Mouse (Mus musculus) stomach, postnatal 0 days (tissue): Measurements from ENCODE around the gene Dctpp1. TPM values are rescaled to one million over a fixed set of nuclear protein-coding genes. Genes with fewer than 3 reads are reported as not detected.

Source experiments
- ATAC-seq: fragments of 200-750 bp; cut with Nextera tagmentation; 2 replicates; pipeline ENCODE4 v1.8.0; 2017; ENCODE audit not compliant: low FRiP score, low TSS enrichment
- DNase-seq: peaks from one replicate; pipeline ENCODE4 v3.0.0-alpha.2; 2016; ENCODE audit warnings: low spot score
- H3K27ac ChIP-seq: fragments of 300-500 bp; sonication (generic); replicated peaks from 2 replicates; pipeline ENCODE4 v1.5.1; 2014; ENCODE audit warnings: mild to moderate bottlenecking, control low read depth
- H3K27me3 ChIP-seq: fragments of 300-500 bp; sonication (generic); 2 replicates; pipeline ENCODE4 v1.6.1; 2014; ENCODE audit warnings: low read length; ENCODE audit not compliant: control insufficient read depth, insufficient read depth
- H3K36me3 ChIP-seq: fragments of 300-500 bp; sonication (generic); 2 replicates; pipeline ENCODE4 v1.6.1; 2014; ENCODE audit warnings: low read length, mixed read lengths; ENCODE audit not compliant: control insufficient read depth, insufficient read depth
- H3K4me1 ChIP-seq: fragments of 300-500 bp; sonication (generic); replicated peaks from 2 replicates; pipeline ENCODE4 v1.6.1; 2014; ENCODE audit warnings: antibody characterized with exemption; ENCODE audit not compliant: control insufficient read depth, insufficient read depth
- H3K4me2 ChIP-seq: fragments of 300-500 bp; sonication (generic); replicated peaks from 2 replicates; pipeline ENCODE4 v1.6.1; 2014; ENCODE audit warnings: low read depth, mild to moderate bottlenecking, control low read depth, moderate library complexity
- H3K4me3 ChIP-seq: fragments of 300-500 bp; sonication (generic); 2 replicates; pipeline ENCODE4 v1.5.1; 2014; ENCODE audit warnings: low read depth, low read length, control low read depth
- H3K9ac ChIP-seq: fragments of 300-500 bp; sonication (generic); 2 replicates; pipeline ENCODE4 v1.6.1; 2014; ENCODE audit warnings: mild to moderate bottlenecking, low read length, control low read depth, mixed read lengths
- H3K9me3 ChIP-seq: fragments of 300-500 bp; sonication (generic); 2 replicates; pipeline ENCODE4 v1.6.1; 2016; ENCODE audit warnings: low read length; ENCODE audit not compliant: control insufficient read depth
- CTCF ChIP-seq: IDR thresholded peaks from 2 replicates; pipeline ENCODE4 v1.5.1; 2016; ENCODE audit warnings: antibody characterized with exemption, low read depth, mild to moderate bottlenecking, moderate library complexity
- EP300 ChIP-seq: optimal IDR thresholded peaks from 2 replicates; pipeline ENCODE3; 2016; ENCODE audit warnings: antibody characterized with exemption
- WGBS: fragments of 180-500 bp; shearing (Covaris S2); extraction: QIAGEN DNeasy Blood & Tissue Kit; methylation state at CpG from one replicate; pipeline ENCODE4 v1.1.7; 2014; 5-methylcytosine and 5-hydroxymethylcytosine counted together
- polyA plus RNA-seq: library from polyadenylated mRNA; unstranded; fragments of >200 nt; fragmentation: Nextera tagmentation; extraction: Ambion mirVana; gene quantifications from 2 replicates; pipeline ENCODE4 v1.2.1, GENCODE M21; 2015

Gene Dctpp1
- polyA plus RNA-seq, 1 experiment from 2014 or later = 84.5 TPM

DNA sequence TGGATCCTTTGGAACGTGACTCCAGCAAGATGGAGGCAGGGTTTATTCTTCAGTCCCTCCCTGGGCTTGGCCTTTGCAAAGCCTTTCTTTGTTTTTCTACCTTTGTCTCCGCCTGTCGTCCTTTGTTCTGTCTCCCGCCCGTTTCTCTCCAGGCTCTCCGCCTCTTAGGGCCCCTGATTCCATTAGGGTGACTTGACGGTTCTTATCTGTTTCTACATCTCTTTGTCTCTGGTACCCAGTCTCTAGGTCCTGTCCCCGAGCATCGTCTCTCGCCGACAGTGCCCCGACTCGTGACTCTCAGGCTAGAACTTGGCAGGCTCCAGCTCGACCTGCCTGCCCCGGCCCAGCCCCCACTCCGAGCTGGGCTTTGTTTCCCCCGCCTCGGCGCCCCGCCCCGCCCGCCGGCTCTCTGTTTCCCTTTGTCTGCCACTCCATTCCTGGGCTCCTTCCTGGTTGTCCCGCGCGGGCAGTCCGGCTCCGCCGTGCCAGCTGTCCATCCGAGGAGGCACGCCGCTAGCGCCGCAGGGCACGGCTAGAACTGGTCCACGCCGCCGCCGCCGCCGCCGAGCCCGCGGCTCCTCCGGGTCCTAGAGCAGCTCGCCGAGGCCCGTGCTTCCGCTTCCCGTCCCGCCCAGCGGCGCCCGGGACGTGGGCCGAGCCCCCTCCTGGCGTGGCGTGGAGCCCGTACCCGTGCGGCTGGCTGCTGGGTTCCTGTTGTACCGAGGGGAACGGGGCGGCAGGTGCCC, 27.7 kb downstream of the Dctpp1 start, which contains the start of the genes Zfp553 and Sept1:
Gene Zfp553 (plus strand): TSS at position 440 of the 746 bp plus-strand sequence.
Gene Sept1 (minus strand): TSS at position 509 of the 746 bp plus-strand sequence.
- Histone ChIP-seq H3K9me3 (no peaks in the 10 kb centered on the region), H3K36me3 (peaks cover 22% of the 10 kb centered on the region), H3K4me1 (no peaks in the 10 kb centered on the region), H3K4me3 (peak within 1 kb of the TSS; percentile 80), H3K27ac (peak within 1 kb of the TSS; percentile 96), H3K9ac (peak within 1 kb of the TSS; percentile 87), H3K27me3 (no peaks in the 10 kb centered on the region), H3K4me2 (peak within 1 kb of the TSS; percentile 79)
- DNase-seq = peak; percentile 93
- TF ChIP-seq CTCF = peak; percentile 25; the same call in 1 of the 2 replicates
- peak; percentile 53 for TF ChIP-seq EP300
- ATAC-seq = peak; percentile 90
- WGBS = under 1% methylated on average over 64 of the region's 64 CpGs

DNA sequence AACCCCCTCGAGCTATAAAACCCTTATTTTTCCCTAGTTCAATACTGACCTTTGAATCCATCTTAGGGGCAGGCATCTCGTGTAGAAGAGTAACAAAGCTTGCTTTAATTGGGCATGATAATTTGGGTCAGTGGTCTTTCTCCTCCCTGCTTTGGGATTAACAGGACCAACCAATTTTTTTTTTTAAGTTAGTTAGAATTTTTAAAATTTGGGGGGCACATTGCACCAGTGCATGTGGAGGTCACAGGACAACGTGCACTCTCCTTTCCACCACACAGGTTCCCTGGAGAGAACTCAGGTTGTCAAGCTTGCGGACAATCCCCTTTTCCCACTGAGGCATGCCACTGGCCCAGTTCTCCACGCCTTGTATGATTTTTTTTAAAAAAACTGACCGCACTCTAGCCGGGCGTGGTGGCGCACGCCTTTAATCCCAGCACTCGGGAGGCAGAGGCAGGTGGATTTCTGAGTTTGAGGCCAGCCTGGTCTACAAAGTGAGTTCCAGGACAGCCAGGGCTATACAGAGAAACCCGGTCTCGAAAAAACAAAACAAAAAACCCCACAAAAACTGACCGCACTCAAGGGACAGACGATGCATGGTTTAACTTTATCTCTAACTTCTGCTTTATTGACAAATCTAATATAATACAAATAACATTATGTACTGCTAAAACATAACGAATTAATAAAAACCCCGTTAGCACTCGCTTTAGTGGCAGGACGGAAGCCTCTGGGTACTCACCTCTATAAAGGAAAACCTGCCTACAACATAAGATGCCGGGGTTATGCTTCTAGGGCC, 28.5 kb downstream of the Dctpp1 start:
- WGBS = 4% methylated on average over 20 of the region's 20 CpGs
- DNase-seq = no peak
- Histone ChIP-seq H3K9ac (peak overlapping the region; percentile 87), H3K9me3 (no peaks in the 10 kb centered on the region), H3K27me3 (no peaks in the 10 kb centered on the region), H3K27ac (peak overlapping the region; percentile 96), H3K36me3 (peaks cover 18% of the 10 kb centered on the region), H3K4me2 (peak overlapping the region; percentile 79), H3K4me3 (peak overlapping the region; percentile 80), H3K4me1 (no peaks in the 10 kb centered on the region)
- ATAC-seq = no peak
- no peak for TF ChIP-seq CTCF
- TF ChIP-seq EP300 = no peak

DNA sequence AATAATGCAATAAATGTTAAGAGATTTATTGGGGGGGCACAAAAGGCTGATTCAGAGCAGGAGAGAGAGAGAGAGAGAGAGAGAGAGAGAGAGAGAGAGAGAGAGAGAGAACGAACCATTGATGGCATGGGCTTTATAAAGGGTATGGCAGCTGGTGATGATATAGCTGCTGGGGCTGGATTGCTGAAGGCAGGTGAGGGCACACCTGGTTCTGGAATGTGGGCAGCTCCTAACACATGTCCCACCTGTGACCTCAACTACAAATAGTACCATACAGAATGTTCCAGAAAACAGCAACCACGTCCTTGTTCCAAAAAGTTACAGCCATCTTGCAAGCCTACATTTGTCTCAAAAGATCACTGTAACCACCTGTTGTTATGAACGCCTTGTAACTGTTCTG, 29.1 kb downstream of the Dctpp1 start:
- DNase-seq = no peak
- H3K9me3 ChIP-seq = no peaks in the 10 kb centered on the region
- H3K9ac ChIP-seq = no peak overlapping the region
- no peaks in the 10 kb centered on the region for H3K27me3 ChIP-seq
- H3K4me3 ChIP-seq = peak overlapping the region; percentile 80
- H3K36me3 ChIP-seq = peaks cover 12% of the 10 kb centered on the region
- H3K4me2 ChIP-seq = peak overlapping the region; percentile 79
- no peak for ATAC-seq
- WGBS = 46% methylated on average over 3 of the region's 3 CpGs
- TF ChIP-seq EP300 (no peak), CTCF (no peak)
- H3K27ac ChIP-seq = peak overlapping the region; percentile 96
- H3K4me1 ChIP-seq = no peaks in the 10 kb centered on the region

DNA sequence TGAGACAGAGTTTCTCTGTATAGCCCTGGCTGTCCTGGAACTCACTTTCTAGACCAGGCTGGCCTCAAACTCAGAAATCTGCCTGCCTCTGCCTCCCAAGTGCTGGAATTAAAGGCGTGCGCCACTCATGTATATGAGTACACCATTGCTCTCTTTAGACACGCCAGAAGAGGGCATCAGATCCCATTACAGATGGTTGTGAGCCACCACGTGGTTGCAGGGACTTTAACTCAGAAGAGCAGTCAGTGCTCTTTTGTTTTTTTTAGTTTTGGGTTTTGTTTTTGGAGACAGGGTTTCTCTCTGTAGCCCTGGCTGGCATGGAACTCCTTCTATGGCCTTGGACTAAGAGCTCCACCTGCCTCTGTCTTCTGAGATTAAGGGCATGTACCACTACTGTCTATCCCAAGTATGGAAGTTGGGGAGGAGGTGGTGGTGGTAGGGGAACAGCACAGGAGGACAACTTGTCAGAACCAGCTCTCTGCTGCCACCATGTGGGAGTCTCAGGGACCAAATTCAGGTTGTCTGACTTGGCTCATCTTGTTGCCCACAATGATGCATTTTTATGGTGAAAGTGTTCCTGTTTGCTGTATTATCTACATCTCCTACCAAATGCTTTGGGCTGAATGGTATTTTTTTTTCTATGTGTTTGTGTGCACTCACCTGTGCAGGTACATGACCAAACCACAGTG, 31.8 kb downstream of the Dctpp1 start:
- 0 out of 2 replicates have a peak, but pooled peaks cover 2% of the 10 kb centered on the region for H3K36me3 ChIP-seq
- H3K4me1 ChIP-seq = no peaks in the 10 kb centered on the region
- 63% methylated on average over 4 of the region's 4 CpGs for WGBS
- ATAC-seq (no peak), DNase-seq (peak; percentile 86)
- TF ChIP-seq EP300 (no peak), CTCF (peak; percentile 86)
- no peak overlapping the region for H3K4me3 ChIP-seq
- H3K4me2 ChIP-seq = no peak overlapping the region
- H3K9ac ChIP-seq = no peak overlapping the region
- no peaks in the 10 kb centered on the region for H3K27me3 ChIP-seq
- H3K27ac ChIP-seq = no peak overlapping the region
- no peaks in the 10 kb centered on the region for H3K9me3 ChIP-seq

DNA sequence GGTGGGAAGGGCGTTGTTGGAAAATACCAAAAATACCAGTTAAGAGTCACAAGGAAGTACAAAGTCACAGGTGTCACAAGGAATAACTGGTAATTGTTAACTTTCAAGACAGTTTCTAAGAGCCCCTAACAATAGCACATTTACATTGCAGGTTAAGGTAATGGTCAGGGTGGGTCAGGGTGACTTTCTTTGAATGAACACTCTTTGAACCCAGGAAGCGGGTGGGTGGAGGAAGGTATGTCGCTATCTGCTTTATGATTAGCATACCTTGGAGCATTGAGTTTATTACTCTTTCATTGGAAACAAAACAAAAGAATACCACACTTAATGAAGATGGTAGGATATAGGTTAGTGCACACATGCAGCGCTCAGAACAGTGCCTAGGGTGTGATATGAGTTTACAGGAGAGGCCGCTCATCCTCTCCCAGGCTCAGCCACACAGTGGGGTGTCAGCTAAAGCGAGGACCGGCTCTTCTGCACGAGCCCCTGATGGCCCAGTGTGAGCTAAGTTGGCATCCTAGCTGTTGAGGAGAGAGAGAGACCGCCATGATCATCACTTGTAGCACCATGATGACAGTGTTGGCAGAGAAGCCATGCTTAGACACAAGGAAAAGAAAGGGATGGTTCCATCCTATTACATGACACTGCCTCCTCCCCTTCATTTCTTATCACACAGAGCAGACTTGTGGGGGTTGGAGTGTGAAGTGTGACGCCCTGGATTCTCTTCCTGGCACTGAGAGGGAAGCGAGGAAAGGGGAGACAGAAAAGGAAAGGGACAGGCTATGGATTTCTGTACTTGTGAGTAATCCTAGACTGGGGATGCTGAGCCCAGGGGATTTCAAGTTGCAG, 35.1 kb downstream of the Dctpp1 start:
- DNase-seq = no peak
- no peaks in the 10 kb centered on the region for H3K27me3 ChIP-seq
- no peak overlapping the region for H3K27ac ChIP-seq
- H3K9me3 ChIP-seq = no peaks in the 10 kb centered on the region
- ATAC-seq = no peak
- H3K36me3 ChIP-seq = 0 out of 2 replicates have a peak, but pooled peaks cover 2% of the 10 kb centered on the region
- TF ChIP-seq CTCF = no peak
- no peak overlapping the region for H3K4me3 ChIP-seq
- WGBS = 76% methylated on average over 11 of the region's 11 CpGs
- H3K9ac ChIP-seq = no peak overlapping the region
- no peak overlapping the region for H3K4me2 ChIP-seq
- no peaks in the 10 kb centered on the region for H3K4me1 ChIP-seq
